8 mouse cellular contexts compared by ENCODE assay signal in the genomic region with DNA sequence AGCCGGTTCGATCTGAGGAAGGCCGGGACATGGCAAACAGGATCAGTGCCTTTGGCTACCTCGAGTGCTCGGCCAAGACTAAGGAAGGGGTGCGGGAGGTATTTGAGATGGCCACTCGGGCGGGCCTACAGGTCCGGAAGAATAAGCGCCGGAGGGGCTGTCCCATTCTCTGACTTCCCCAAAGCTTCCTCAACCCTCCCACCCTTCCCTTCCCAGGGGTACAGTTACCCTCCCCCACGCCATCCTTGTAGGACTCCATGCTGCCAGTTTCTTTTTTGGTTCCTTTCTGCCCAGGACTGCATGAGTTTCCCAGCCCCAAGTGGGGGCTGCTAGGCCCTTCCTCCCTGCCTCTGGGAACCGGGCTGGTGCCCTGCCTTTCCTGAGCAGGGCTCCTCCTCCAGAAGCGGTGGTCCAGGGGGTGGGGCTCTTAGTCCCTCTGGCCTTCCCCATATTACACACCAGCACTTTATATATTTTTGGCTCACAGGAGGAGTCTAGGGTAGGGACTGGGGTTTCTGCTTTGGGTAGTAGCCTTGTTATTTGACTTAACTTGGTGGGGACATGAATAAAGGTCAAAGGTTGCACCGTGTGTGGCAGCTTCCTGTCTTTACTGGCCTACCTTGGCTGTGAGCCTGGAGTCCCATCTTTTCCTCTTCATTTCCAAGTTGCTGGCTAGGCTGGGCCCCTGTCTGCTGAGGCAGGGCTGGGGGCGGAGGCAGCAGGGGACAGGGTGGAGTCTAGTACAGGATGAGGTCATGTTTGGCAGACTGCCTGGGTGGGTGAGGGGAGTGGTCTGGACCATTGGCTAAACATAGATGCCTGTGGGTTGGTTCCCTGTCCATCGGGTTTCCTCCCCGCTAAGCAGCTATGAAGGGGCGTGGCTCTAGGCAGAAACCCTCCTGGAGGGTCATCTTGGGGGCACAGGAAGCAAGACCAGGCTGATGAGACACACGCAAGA. TPM values are rescaled to one million over a fixed set of nuclear protein-coding genes. Genes with fewer than 3 reads are reported as not detected.
DNase-seq lines count a peak whose midpoint lies in the region; ATAC-seq and TF ChIP-seq lines count a peak whose summit lies in the region.

No protein-coding gene starts in this region.

- no peak overlapping the region for H3K4me3 ChIP-seq in forebrain, postnatal 0 days (ENCODE audit: low read depth, low read length)
- no peak overlapping the region for H3K4me3 ChIP-seq in lung, embryonic 15.5 days

- H3K9me3 ChIP-seq in forebrain, postnatal 0 days (ENCODE audit: low read length), result no peaks in the 10 kb centered on the region
- H3K9me3 ChIP-seq in lung, embryonic 15.5 days, result no peaks in the 10 kb centered on the region

- no peak for TF ChIP-seq CTCF in forebrain, postnatal 0 days (IDR thresholded peaks at IDR 0.05; ENCODE audit: low read depth)

- H3K4me2 ChIP-seq in forebrain, postnatal 0 days (ENCODE audit: low read depth), result no peak overlapping the region
- H3K4me2 ChIP-seq in lung, embryonic 15.5 days, result peak overlapping the region; percentile 31

- WGBS in forebrain, postnatal 0 days, result 55% methylated on average over 20 of the region's 20 CpGs
- WGBS in lung, embryonic 15.5 days, result 23% methylated on average over 20 of the region's 20 CpGs

- H3K27ac ChIP-seq in forebrain, postnatal 0 days (ENCODE audit: low read depth, low read length), result no peak overlapping the region
- H3K27ac ChIP-seq in lung, embryonic 15.5 days, result peak overlapping the region; percentile 90

- peaks cover 8% of the 10 kb centered on the region for H3K36me3 ChIP-seq in forebrain, postnatal 0 days (ENCODE audit: insufficient read depth)
- peaks cover 44% of the 10 kb centered on the region for H3K36me3 ChIP-seq in lung, embryonic 15.5 days

- H3K4me1 ChIP-seq in forebrain, postnatal 0 days (ENCODE audit: insufficient read depth), result 0 out of 2 replicates have a peak, but pooled peaks cover 2% of the 10 kb centered on the region
- H3K4me1 ChIP-seq in lung, embryonic 15.5 days, result peaks cover 70% of the 10 kb centered on the region

- no peak overlapping the region for H3K9ac ChIP-seq in forebrain, postnatal 0 days
- H3K9ac ChIP-seq in lung, embryonic 15.5 days, result no peak overlapping the region

- H3K27me3 ChIP-seq in forebrain, postnatal 0 days (ENCODE audit: insufficient read depth, low read length), result peaks cover 6% of the 10 kb centered on the region; the same call in 1 of the 2 replicates
- H3K27me3 ChIP-seq in lung, embryonic 15.5 days, result no peaks in the 10 kb centered on the region

- peak; percentile 40 for ATAC-seq in CD4-positive, CD25-positive, alpha-beta regulatory T cell, adult 4 months
- peak; percentile 83 for ATAC-seq in forebrain, postnatal 0 days
- ATAC-seq in hematopoietic stem cell, adult 5-6 weeks (replicated peaks in 1 of 2; ENCODE audit: insufficient read depth in 1 of 2, low FRiP score in 2 of 2, low TSS enrichment in 1 of 2, low read depth in 1 of 2, poor library complexity in 2 of 2, severe bottlenecking in 2 of 2), result peak; percentile 53 to 56
- peak; percentile 93 for ATAC-seq in lung, embryonic 15.5 days (ENCODE audit: borderline replicate concordance, extremely low read depth, low FRiP score, low TSS enrichment)
- no peak for ATAC-seq in erythroid progenitor cell, adult 5-6 weeks (replicated peaks; ENCODE audit: low FRiP score, poor library complexity, severe bottlenecking)

- peak; percentile 93 for DNase-seq in adrenal gland, postnatal 10 days
- DNase-seq in forebrain, postnatal 0 days, result peak; percentile 75
- DNase-seq in layer of hippocampus, adult 9-10 months (ENCODE audit: low spot score), result peak; percentile 71
- peak; percentile 82 for DNase-seq in ovary, postnatal 10 days (ENCODE audit: low spot score)

RNA-seq across cellular contexts. Expression of gene Rhoc, which starts 6.0 kb away (rescaled TPM):
- polyA plus RNA-seq in CD4-positive, CD25-positive, alpha-beta regulatory T cell, adult 4 months (2017; shearing (Covaris generic)), result 1 to 10 TPM; 7.4 to 7.8 TPM
- total RNA-seq in adrenal gland, postnatal 10 days (2021), result 100 to 1,000 TPM; 156 to 166 TPM
- 38.0 and 42.7 TPM in 2 replicates for total RNA-seq in forebrain, postnatal 0 days (2014; rRNA removed)
- 42.5 and 45.1 TPM in 2 replicates for polyA plus RNA-seq in forebrain, postnatal 0 days (2015; fragmentation: Nextera tagmentation; extraction: Ambion mirVana)
- total RNA-seq in hematopoietic stem cell, adult 5-6 weeks (2017), result 0.45 and 1.1 TPM in 2 replicates
- polyA plus RNA-seq in lung, embryonic 15.5 days (2015; fragmentation: Nextera tagmentation; extraction: Ambion mirVana), result 151 and 154 TPM in 2 replicates
- not detected in 2 replicates for total RNA-seq in erythroid progenitor cell, adult 5-6 weeks (2015; ENCODE audit: low replicate concordance)
- total RNA-seq in erythroid progenitor cell, adult 5-6 weeks (2017; ENCODE audit: low replicate concordance), result 3.9 TPM in 1 of 2 replicates, not detected in the other

RNA-seq across cellular contexts. Expression of gene Fam19a3, which starts 12.5 kb away (rescaled TPM):
- 1 to 10 TPM in 1 of 2 experiments, under 1 TPM in 1; 0.67 to 1.2 TPM for polyA plus RNA-seq in CD4-positive, CD25-positive, alpha-beta regulatory T cell, adult 4 months (2017; shearing (Covaris generic))
- total RNA-seq in adrenal gland, postnatal 10 days (2021), result 1 to 10 TPM in 1 of 2 experiments, under 1 TPM in 1; 0.72 to 1.2 TPM
- 0.08 and 0.10 TPM in 2 replicates for total RNA-seq in forebrain, postnatal 0 days (2014; rRNA removed)
- polyA plus RNA-seq in forebrain, postnatal 0 days (2015; fragmentation: Nextera tagmentation; extraction: Ambion mirVana), result 0.05 and 0.18 TPM in 2 replicates
- 0.13 TPM in 1 of 2 replicates, not detected in the other for total RNA-seq in hematopoietic stem cell, adult 5-6 weeks (2017)
- 0.17 TPM in 1 of 2 replicates, not detected in the other for polyA plus RNA-seq in lung, embryonic 15.5 days (2015; fragmentation: Nextera tagmentation; extraction: Ambion mirVana)
- total RNA-seq in erythroid progenitor cell, adult 5-6 weeks (2015; ENCODE audit: low replicate concordance), result not detected in 2 replicates
- not detected in 2 replicates for total RNA-seq in erythroid progenitor cell, adult 5-6 weeks (2017; ENCODE audit: low replicate concordance)

RNA-seq across cellular contexts. Expression of gene Ppm1j, which starts 13.3 kb away (rescaled TPM):
- 10 to 100 TPM; 14.5 to 29.2 TPM for polyA plus RNA-seq in CD4-positive, CD25-positive, alpha-beta regulatory T cell, adult 4 months (2017; shearing (Covaris generic))
- 10 to 100 TPM in 1 of 2 experiments, 1 to 10 TPM in 1; 6.7 to 10.1 TPM for total RNA-seq in adrenal gland, postnatal 10 days (2021)
- total RNA-seq in forebrain, postnatal 0 days (2014; rRNA removed), result 2.5 and 2.6 TPM in 2 replicates
- 2.0 TPM in 2 replicates for polyA plus RNA-seq in forebrain, postnatal 0 days (2015; fragmentation: Nextera tagmentation; extraction: Ambion mirVana)
- total RNA-seq in hematopoietic stem cell, adult 5-6 weeks (2017), result not detected in 2 replicates
- 3.4 and 6.0 TPM in 2 replicates for polyA plus RNA-seq in lung, embryonic 15.5 days (2015; fragmentation: Nextera tagmentation; extraction: Ambion mirVana)
- not detected in 2 replicates for total RNA-seq in erythroid progenitor cell, adult 5-6 weeks (2015; ENCODE audit: low replicate concordance)
- not detected in 2 replicates for total RNA-seq in erythroid progenitor cell, adult 5-6 weeks (2017; ENCODE audit: low replicate concordance)

RNA-seq across cellular contexts. Expression of gene Mov10, which starts 24.2 kb away (rescaled TPM):
- 10 to 100 TPM; 27.8 to 49.0 TPM for polyA plus RNA-seq in CD4-positive, CD25-positive, alpha-beta regulatory T cell, adult 4 months (2017; shearing (Covaris generic))
- 10 to 100 TPM; 29.8 to 30.0 TPM for total RNA-seq in adrenal gland, postnatal 10 days (2021)
- 3.9 and 7.7 TPM in 2 replicates for total RNA-seq in forebrain, postnatal 0 days (2014; rRNA removed)
- polyA plus RNA-seq in forebrain, postnatal 0 days (2015; fragmentation: Nextera tagmentation; extraction: Ambion mirVana), result 3.9 and 4.6 TPM in 2 replicates
- 9.6 and 9.9 TPM in 2 replicates for total RNA-seq in hematopoietic stem cell, adult 5-6 weeks (2017)
- 62.1 and 65.0 TPM in 2 replicates for polyA plus RNA-seq in lung, embryonic 15.5 days (2015; fragmentation: Nextera tagmentation; extraction: Ambion mirVana)
- 2.1 and 2.9 TPM in 2 replicates for total RNA-seq in erythroid progenitor cell, adult 5-6 weeks (2015; ENCODE audit: low replicate concordance)
- total RNA-seq in erythroid progenitor cell, adult 5-6 weeks (2017; ENCODE audit: low replicate concordance), result 0.64 and 3.6 TPM in 2 replicates
